Mouse (Mus musculus) layer of hippocampus, postnatal 10 days (tissue): ENCODE measurements around the gene Elk1. TPM values are rescaled to one million over a fixed set of nuclear protein-coding genes. Genes with fewer than 3 reads are reported as not detected.

Experiments used
- DNase-seq, 2 experiments: peaks; one replicate each; pipeline ENCODE4 v3.0.0; 2021; ENCODE audit warnings: low spot score in 2 of 2
- long read RNA-seq: library from polyadenylated mRNA; stranded (forward); transcript quantifications from one replicate; pipeline ENCODE4 v2.0.0, GENCODE M21; 2023
- total RNA-seq, 2 experiments: library from RNA; stranded (reverse); gene quantifications; 2 replicates each; pipeline ENCODE4 v1.2.3; 2021

Elk1 gene
- 10 to 100 TPM; 34.6 to 35.7 TPM for total RNA-seq
- long read RNA-seq, transcript Elk1-201 (6 exons, 3,548 nt): major isoform, 5 of 8 reads
- long read RNA-seq, partial matches to known transcripts: 1 of 8 reads
- long read RNA-seq, other reads (novel, unspliced or antisense): 2 of 8 reads

GRCm38 (mm10) chrX:20950191-20950880 is at the start of gene Elk1:
TSS of gene Elk1 (minus strand) at chrX:20950608.
- DNase-seq: peak; percentile 71 to 72

GRCm38 (mm10) chrX:20980901-20981300 is 30.5 kb upstream of the Elk1 start:
- DNase-seq: no peak

DNA sequence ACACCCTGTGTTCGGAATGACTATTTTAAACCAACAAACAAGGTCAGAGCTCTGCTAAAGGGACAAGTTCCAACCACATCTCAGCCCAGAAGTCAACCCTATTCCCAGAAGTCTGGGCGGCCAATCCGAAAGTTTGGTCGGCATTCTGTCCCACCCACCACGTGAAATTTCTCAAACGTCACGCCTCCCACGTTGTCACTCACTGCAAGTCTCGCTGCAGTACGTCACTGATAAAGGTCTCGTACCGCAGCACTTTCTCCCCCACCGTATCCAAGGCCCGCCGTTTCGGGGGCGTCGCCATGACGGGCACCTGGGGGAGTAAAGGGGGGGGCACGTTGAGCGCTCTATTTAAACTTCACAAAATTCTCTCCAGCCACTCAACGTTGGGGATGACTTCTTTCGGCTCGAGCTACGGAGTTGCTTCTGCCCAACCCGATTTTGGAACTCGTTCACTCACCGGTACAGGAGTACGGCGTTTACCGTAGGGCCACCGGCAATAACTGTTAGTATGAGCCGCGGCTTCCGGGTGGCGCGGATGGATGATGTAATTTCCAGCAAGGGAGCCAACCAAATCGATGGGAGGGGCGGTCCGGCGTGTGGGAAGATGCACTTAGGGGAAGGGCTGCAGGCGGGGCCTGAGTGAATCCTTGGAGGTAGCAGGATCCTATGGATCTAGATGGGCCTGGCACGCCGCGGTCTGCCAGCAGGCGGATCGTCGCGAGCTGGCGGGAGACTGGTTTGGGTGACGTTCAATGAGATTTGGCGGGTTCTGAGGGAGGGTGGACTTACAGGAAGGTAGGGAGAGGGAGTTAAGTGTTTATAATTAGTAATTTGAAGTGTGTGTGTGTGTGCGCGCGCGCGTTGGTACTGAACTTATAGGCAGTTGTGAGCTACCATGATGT is 11.3 kb upstream of the Elk1 start, which contains the start of gene Uxt:
TSS of gene Uxt (minus strand) at position 541 of the 902 bp plus-strand sequence.
- peak; percentile 83 to 85 for DNase-seq

DNA sequence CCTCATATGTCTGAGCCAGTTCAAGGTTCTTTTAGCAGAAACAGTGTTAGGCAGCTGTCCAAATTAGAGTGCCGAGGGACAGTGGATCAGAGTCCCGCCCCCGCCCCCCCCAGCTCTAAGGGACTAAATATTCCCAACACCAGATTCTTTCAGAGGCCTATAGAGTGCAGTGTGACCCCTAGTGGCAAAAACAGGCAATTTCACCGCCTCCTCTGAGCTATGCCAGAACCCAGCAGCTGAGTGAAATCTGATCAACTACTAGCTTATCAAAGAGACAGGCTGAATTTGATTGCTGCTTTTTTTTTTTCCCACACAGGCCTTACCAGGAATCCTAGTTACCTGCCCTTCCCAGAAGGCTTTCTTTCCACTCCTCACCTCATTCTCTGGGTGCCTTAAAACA is 4.4 kb downstream of the Elk1 start:
- DNase-seq: peak; percentile 61 to 69

DNA sequence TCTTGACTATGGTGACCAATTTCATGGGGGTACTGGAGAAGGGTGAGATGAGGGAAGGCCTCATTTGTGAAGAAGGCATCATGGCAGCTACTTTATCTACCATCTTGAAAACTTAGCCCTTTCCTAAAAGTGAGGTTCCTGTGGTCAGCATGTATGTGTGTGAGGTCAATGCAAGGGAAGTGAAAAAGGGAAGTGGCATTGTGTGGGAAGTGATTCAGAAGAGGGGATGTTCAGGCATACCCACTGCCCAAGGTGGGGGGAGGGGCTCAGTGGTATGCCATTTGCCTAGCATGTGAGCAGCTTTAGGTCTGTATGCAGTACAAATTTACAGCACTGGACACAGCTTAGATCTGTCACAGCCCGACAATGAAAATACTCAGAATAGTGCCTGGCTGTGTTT is 18.4 kb downstream of the Elk1 start:
- no peak for DNase-seq

DNA sequence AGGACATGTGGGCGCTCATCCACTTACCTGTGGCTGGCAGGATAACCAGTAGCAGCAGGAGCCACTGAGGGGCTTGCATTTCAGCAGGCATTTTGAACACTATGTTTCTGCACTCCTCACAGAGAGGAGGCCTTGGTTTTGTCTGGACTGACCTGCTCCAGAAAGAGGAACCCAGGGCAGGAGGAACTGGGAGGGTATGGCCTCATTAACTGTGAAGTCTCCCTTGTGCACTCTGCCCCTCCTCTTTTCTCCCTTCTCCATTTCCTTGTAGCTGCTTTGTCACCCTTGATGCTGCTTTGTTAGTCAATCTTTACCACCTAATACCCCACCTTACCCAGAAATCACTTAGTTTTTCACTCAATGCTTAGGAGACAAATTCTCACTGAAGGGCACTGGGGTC is 19.0 kb downstream of the Elk1 start, which contains the start of gene Cfp:
TSS of gene Cfp (minus strand) at position 192 of the 400 bp plus-strand sequence.
- DNase-seq: no peak

GRCm38 (mm10) chrX:20929859-20930258 is 20.5 kb downstream of the Elk1 start:
- no peak for DNase-seq

GRCm38 (mm10) chrX:20924976-20925375 is 25.4 kb downstream of the Elk1 start:
- DNase-seq: no peak

GRCm38 (mm10) chrX:20923506-20923905 is 26.9 kb downstream of the Elk1 start:
- no peak for DNase-seq

- no peak for DNase-seq
These were observed 29.0 kb downstream of the Elk1 start for GRCm38 (mm10) chrX:20921366-20921765.

DNA sequence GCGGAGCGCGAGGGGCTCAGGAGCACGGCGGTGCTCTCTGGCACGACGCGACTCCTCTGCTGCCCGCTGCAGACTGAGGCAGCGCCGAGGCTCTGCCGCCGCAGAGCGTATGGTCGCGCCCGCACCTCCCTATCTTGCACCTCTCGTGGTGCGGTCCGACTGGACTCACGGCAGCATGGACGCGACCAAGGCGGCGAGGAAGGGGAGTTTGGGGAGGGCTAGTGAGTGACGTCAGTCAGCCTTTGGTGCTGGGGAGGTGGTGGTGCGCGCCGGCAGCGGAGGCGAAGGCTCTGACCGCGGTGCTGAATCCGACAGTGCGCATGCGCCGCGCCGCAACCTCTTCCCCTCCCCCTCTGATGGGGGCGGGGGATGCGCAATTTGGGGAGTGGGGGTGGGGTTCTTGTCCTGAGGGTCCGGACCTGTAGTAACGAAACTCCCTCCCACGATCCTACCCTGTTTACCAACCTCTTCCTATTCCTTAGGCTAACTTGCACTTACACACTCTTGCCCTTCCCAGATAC is 29.5 kb downstream of the Elk1 start, which contains the start of gene Syn1:
TSS of gene Syn1 (minus strand) at position 161 of the 521 bp plus-strand sequence.
- DNase-seq: peak; percentile 74 to 82

- peak; percentile 11 to 29 for DNase-seq
These were observed 30.1 kb downstream of the Elk1 start for GRCm38 (mm10) chrX:20920249-20920843.

DNA sequence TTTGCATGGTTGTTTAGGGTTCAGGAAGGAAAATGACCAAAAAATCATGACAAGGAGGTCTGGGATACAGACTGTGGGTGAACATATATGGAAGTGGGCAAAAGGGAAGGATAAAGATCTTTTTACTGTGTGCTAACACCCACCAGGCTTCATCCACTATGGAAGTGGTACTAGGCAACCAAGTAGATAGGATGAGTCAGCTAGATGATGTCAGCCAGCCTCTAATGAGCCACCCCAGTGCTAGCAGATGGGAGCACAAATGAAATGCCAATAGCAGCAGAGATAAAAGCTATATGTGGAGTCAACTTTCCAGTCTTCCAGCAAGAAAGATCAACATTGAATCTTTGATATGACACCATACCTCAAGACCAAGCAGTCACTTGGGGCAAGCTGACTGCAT is 35.3 kb downstream of the Elk1 start:
- no peak for DNase-seq

DNA sequence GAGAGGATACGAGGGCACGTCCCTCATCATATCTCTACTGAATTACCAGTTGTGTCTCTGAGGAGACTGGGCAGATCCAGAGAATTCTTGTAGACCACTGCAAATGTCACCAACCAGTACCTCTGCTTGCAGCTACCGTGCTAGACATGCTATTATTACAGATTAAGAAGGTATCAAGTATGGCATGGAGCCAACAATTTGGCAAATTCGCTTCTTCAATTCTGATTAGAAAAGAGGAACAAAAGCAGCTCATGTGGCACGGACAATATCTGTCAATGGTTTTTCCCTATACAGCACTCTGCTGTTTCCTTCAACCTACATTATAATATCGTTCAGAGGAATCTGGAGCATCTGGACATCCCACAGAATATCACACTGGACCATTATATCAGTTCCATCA is 36.7 kb downstream of the Elk1 start:
- DNase-seq: no peak

DNA sequence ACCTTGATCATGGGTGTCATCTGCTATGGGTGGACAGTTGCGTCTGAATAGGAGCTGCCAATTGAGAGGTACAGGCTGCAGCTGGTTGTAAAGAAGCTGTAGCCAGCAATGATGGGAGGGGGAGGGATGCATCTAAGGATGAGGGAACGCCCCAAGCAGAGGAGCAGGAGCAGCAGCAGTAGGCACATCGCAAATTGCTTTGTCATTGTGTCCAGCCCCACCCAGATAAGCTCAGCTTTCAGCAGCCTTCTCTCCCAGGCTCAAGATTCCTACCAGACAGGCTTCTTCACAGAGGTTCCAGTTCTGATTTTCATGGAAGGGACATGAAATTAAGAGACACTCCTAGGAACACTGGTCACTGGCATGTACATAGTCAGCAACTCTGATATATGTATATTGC is 40.3 kb downstream of the Elk1 start:
- no peak for DNase-seq

Other genes starting within 250 kb of the Elk1 start
- 10 to 100 TPM; 77.2 to 80.3 TPM for gene Usp11, start 246.7 kb downstream of the Elk1 start, total RNA-seq
- gene Araf, start 152.8 kb downstream of the Elk1 start, total RNA-seq: 100 to 1,000 TPM; 191 to 196 TPM
- 1 to 10 TPM in 1 of 2 experiments, under 1 TPM in 1; 0.56 to 1.1 TPM for gene Timp1, start 80.4 kb downstream of the Elk1 start, total RNA-seq
- 100 to 1,000 TPM; 407 to 465 TPM for gene Syn1, start 29.6 kb downstream of the Elk1 start, total RNA-seq
- 10 to 100 TPM; 11.5 to 12.0 TPM for gene Cfp, start 19.1 kb downstream of the Elk1 start, total RNA-seq
- gene Uxt, start 11.4 kb upstream of the Elk1 start, total RNA-seq: 10 to 100 TPM; 11.7 to 13.4 TPM
- gene Zfp182, start 111.7 kb upstream of the Elk1 start, total RNA-seq: 1 to 10 TPM; 8.3 to 9.3 TPM
- not detected for gene Spaca5, start 117.8 kb upstream of the Elk1 start, total RNA-seq
- gene Zfp300, start 138.9 kb upstream of the Elk1 start, total RNA-seq: 1 to 10 TPM; 4.0 to 4.4 TPM
- not detected for gene Ssxa1, start 165.2 kb upstream of the Elk1 start, total RNA-seq
- gene Gm21876, start 225.0 kb upstream of the Elk1 start, total RNA-seq: not detected